Mouse (Mus musculus): ENCODE data around the gene Kcnmb2. TPM values are rescaled to one million over a fixed set of nuclear protein-coding genes. Genes with fewer than 3 reads are reported as not detected.

Gene Kcnmb2
- polyA plus RNA-seq, 1 experiment from 2014 or later = 2.4 TPM

DNA sequence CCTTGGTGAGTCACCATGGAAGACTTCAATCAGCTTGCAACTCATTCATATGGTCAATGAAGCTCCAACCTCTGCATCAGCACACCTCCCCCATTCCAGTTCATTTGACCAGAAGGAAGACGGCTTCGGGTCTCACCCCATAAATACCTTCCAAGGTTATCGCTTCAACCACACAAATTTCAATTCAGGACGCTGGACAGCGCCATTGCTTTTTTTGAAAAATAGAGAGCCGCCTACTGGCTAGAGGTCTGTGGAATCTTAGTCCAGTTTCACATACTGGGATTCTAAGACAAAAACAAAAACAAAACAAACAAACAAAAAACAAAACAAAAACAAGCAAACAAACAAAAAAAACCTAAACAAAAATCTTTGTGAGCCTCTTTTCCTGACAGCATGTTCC lies 39.2 kb downstream of the Kcnmb2 start:
- 15% methylated on average over 6 of the region's 6 CpGs for WGBS
- ATAC-seq (replicated peaks; ENCODE audit: low FRiP score) = no peak
- no peak overlapping the region for H3K27ac ChIP-seq

DNA sequence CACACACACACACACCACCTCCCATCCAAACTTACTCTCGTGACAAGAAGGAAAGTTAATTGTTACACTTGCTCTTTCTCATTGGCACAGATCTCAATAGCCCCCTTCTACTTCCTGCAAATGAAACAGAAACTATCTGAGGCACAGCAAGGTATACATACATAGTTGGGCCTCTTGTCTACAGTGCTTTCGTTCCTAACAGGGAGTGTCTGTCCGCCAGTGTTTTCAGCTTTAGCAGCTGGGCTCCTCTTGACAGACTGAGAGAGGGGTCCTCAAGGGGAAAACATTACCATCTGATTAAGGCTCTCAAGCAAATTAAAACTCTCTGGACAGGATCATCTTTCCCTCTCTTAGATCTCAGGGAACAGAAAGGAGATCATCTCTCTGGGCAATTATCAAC lies 51.9 kb downstream of the Kcnmb2 start:
- H3K9me3 ChIP-seq (replicated peaks) = no peaks in the 10 kb centered on the region
- no peak overlapping the region for H3K9ac ChIP-seq
- no peaks in the 10 kb centered on the region for H3K4me1 ChIP-seq
- ATAC-seq (replicated peaks; ENCODE audit: low FRiP score) = no peak
- WGBS = 44% methylated on average over 3 of the region's 3 CpGs
- no peaks in the 10 kb centered on the region for H3K36me3 ChIP-seq
- H3K27me3 ChIP-seq = no peaks in the 10 kb centered on the region
- no peak overlapping the region for H3K27ac ChIP-seq
- no peak overlapping the region for H3K4me2 ChIP-seq
- no peak overlapping the region for H3K4me3 ChIP-seq (replicated peaks)

More for the DNA sequence above, 39.2 kb downstream of the Kcnmb2 start:
- Histone ChIP-seq H3K4me3 (replicated peaks) (no peak overlapping the region), H3K36me3 (no peaks in the 10 kb centered on the region), H3K9ac (no peak overlapping the region), H3K27me3 (no peaks in the 10 kb centered on the region), H3K4me2 (no peak overlapping the region), H3K9me3 (replicated peaks) (no peaks in the 10 kb centered on the region), H3K4me1 (no peaks in the 10 kb centered on the region)

DNA sequence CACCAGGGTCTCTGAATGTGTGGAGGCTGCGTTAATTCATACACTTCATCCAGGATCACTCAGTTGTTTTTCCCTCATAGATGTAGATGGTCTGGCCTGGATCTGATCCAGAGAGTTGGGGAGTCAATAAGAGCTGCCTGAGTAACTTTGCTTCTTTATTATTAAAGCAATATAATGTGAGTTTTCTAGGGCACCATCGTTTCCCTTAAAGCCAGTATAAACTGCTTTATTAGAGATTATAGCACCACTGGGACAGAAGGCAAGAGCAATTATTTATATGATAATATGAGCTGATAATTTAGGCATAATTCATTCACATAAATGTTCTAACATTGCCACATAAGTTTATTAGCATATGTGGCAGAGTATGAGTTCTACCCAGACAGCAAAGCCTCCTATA lies 52.7 kb downstream of the Kcnmb2 start:
- H3K4me2 ChIP-seq = no peak overlapping the region
- WGBS = 76% methylated on average over 2 of the region's 2 CpGs
- ATAC-seq (replicated peaks; ENCODE audit: low FRiP score) = no peak

DNA sequence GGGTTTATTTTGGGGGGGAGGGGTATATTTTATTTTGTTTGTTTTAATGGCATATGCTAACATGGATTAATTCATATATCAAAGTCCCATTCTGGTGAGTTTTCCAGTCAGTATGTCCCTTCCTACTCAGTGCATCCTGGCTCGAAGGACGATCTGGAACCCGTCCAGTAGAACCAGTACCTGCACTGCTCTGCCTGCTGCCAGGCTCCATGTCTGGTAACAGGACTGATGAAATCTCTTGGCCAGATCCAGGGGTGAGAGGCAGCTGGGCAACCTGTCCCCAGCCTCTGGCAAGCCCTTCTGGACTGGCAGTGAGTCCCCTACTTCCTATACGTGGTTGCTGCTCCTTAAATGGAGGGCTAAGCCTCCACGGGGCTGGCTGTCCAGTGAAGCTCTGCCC lies 57.5 kb downstream of the Kcnmb2 start:
- ATAC-seq (replicated peaks; ENCODE audit: low FRiP score) = no peak
- Histone ChIP-seq H3K4me2 (no peak overlapping the region), H3K27me3 (no peaks in the 10 kb centered on the region), H3K9ac (no peak overlapping the region), H3K27ac (no peak overlapping the region), H3K36me3 (no peaks in the 10 kb centered on the region), H3K4me1 (no peaks in the 10 kb centered on the region), H3K9me3 (replicated peaks) (no peaks in the 10 kb centered on the region), H3K4me3 (replicated peaks) (no peak overlapping the region)
- WGBS = 64% methylated on average over 5 of the region's 5 CpGs

More for the DNA sequence above, 52.7 kb downstream of the Kcnmb2 start:
- Histone ChIP-seq H3K36me3 (no peaks in the 10 kb centered on the region), H3K9me3 (replicated peaks) (no peaks in the 10 kb centered on the region), H3K27me3 (no peaks in the 10 kb centered on the region), H3K27ac (no peak overlapping the region), H3K4me3 (replicated peaks) (no peak overlapping the region), H3K4me1 (no peaks in the 10 kb centered on the region), H3K9ac (no peak overlapping the region)

DNA sequence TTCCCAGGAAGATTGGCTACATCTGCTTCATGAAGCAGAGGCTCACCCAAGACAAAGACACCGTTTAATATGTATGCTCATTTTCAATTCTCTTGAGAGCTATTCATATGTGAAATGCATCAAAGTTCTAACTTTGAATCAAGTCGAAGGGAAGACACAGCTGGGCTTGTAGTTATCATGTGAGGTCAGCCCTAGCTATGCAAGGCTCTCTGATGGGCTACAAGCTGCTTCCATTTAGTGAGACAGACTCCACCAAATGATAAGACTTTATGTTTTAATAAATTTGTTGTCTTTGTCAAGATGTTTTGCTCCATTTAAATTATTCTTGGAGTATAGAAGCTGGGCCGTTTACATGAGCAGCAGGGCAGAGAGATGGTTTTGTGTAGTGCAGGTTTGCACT lies 58.9 kb downstream of the Kcnmb2 start:
- Histone ChIP-seq H3K4me3 (replicated peaks) (no peak overlapping the region), H3K4me2 (no peak overlapping the region), H3K9ac (no peak overlapping the region), H3K27me3 (no peaks in the 10 kb centered on the region), H3K4me1 (no peaks in the 10 kb centered on the region), H3K27ac (no peak overlapping the region), H3K36me3 (no peaks in the 10 kb centered on the region), H3K9me3 (replicated peaks) (no peaks in the 10 kb centered on the region)
- 82% methylated on average over 3 of the region's 3 CpGs for WGBS
- ATAC-seq (replicated peaks; ENCODE audit: low FRiP score) = no peak

DNA sequence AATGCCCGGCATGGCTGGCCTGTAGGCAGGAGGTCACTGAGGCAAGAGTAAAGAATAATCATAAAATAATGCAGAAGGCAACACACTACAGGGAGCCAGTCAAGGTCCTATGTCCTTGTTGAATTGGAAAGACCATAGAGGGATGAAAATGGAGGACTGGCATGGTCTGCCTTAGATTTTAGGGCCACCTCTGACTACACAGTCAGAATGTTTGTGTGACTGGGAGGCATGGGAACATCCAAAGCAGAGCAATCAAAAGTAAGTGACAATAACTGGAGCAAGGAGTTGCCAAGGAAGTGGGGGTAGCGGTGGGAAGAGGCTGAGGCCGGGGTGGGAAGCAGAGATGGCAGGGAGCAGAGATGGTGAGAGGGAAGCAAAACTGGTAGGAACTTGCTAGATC lies 60.8 kb downstream of the Kcnmb2 start:
- Histone ChIP-seq H3K4me1 (peaks cover 3% of the 10 kb centered on the region; the same call in 1 of the 2 replicates), H3K36me3 (no peaks in the 10 kb centered on the region), H3K9me3 (replicated peaks) (no peaks in the 10 kb centered on the region), H3K4me2 (no peak overlapping the region), H3K9ac (no peak overlapping the region), H3K27me3 (no peaks in the 10 kb centered on the region), H3K4me3 (replicated peaks) (no peak overlapping the region), H3K27ac (no peak overlapping the region)
- ATAC-seq (replicated peaks; ENCODE audit: low FRiP score) = no peak
- 91% methylated on average over 3 of the region's 3 CpGs for WGBS

DNA sequence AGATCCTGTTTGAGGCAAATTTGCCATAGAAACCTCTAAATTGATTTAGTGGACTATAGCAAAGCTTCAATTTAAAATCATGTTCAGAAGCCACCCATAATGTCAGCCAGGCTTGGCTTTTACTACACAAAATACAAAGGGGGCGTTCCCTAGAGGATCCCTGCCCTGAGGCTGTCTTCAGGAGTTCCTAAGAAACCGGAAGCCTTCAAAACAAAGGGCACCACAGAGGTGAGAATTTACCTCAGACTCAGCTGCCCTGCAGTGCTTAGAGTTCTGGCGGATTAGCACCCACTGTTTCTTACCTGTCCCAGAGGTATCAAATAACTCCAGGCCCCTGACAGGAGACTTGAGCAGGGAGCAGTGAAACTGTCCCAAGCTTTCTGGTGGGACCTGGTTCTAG lies 77.4 kb downstream of the Kcnmb2 start:
- 19% methylated on average over 3 of the region's 3 CpGs for WGBS
- H3K4me3 ChIP-seq (replicated peaks) = no peak overlapping the region
- H3K27me3 ChIP-seq = no peaks in the 10 kb centered on the region
- no peaks in the 10 kb centered on the region for H3K9me3 ChIP-seq (replicated peaks)
- no peak overlapping the region for H3K27ac ChIP-seq
- H3K4me2 ChIP-seq = no peak overlapping the region
- no peak overlapping the region for H3K9ac ChIP-seq
- H3K4me1 ChIP-seq = no peaks in the 10 kb centered on the region
- ATAC-seq (replicated peaks; ENCODE audit: low FRiP score) = no peak
- H3K36me3 ChIP-seq = no peaks in the 10 kb centered on the region

DNA sequence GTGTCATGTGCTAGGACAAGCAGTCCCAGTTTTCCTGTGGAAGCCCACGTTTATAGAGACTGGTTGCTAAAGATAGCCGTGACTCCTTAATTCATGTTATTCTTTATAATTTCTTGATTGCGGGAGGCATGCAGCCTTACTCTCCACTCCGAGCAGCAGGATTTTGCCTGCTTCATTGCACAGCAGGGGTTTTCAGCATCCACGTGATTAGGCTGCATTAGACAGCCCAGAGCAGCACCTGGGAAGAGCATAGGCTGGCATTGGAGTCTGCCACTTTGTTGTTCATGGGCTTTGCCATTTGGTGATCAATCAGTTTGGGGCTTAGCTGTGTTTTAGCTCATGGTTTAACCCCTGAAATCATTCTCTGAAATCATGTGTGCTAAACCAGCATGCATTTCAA lies 80.1 kb downstream of the Kcnmb2 start:
- Histone ChIP-seq H3K4me1 (no peaks in the 10 kb centered on the region), H3K4me3 (replicated peaks) (no peak overlapping the region), H3K9me3 (replicated peaks) (no peaks in the 10 kb centered on the region), H3K9ac (no peak overlapping the region), H3K36me3 (no peaks in the 10 kb centered on the region), H3K27ac (no peak overlapping the region), H3K27me3 (no peaks in the 10 kb centered on the region), H3K4me2 (no peak overlapping the region)
- ATAC-seq (replicated peaks; ENCODE audit: low FRiP score) = no peak
- WGBS = 59% methylated on average over 5 of the region's 5 CpGs

DNA sequence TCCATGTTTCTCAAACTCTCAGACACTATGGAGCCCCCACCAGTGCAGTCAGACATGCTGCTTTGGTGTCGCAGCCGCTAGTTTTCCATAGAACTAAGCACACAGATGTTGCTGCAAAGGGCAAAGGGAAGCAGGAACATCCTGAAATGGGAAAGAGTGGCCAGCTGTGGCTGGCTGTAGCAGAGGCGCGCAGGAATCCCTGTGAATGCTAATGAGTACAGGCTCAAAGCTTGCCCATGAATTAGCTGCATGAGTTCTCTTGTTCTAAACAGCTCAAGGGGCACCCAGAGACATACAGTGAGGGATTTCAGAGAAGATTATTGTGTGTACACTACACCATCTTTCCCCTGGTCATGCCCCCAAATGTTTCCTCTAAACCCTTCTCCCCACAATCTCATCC lies 82.8 kb downstream of the Kcnmb2 start:
- Histone ChIP-seq H3K4me3 (replicated peaks) (no peak overlapping the region), H3K9me3 (replicated peaks) (no peaks in the 10 kb centered on the region), H3K27ac (no peak overlapping the region), H3K27me3 (no peaks in the 10 kb centered on the region), H3K36me3 (no peaks in the 10 kb centered on the region), H3K4me2 (no peak overlapping the region), H3K9ac (no peak overlapping the region), H3K4me1 (no peaks in the 10 kb centered on the region)
- ATAC-seq (replicated peaks; ENCODE audit: low FRiP score) = no peak
- 81% methylated on average over 4 of the region's 4 CpGs for WGBS

DNA sequence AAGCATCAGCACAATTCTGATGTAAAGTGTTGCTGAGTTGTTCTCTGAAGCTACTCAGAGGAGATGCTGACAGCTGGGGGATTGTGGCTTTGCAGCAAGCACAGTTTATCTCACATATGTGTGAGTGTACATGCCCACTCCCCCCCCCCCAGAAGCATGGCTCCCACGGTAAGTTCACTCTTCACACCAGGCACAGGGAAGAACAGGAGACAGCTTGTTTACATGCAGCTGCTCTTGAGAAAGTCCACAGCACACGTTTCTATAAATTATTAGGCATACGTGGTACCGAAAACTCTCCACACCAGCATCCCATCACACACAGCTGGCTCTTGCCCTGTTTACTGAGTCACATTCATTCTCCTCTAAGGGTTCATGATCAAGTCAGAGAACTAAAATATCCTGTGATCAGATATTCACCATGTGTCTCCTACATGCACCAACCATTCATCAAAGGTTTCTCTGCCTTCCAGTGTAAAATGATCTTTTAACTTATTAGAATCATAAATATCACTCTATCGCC lies 89.3 kb downstream of the Kcnmb2 start:
- Histone ChIP-seq H3K36me3 (no peaks in the 10 kb centered on the region), H3K27me3 (no peaks in the 10 kb centered on the region), H3K4me2 (no peak overlapping the region), H3K27ac (no peak overlapping the region), H3K9ac (no peak overlapping the region), H3K9me3 (replicated peaks) (no peaks in the 10 kb centered on the region), H3K4me1 (no peaks in the 10 kb centered on the region), H3K4me3 (replicated peaks) (no peak overlapping the region)
- WGBS = 81% methylated on average over 5 of the region's 5 CpGs
- no peak for ATAC-seq (replicated peaks; ENCODE audit: low FRiP score)

DNA sequence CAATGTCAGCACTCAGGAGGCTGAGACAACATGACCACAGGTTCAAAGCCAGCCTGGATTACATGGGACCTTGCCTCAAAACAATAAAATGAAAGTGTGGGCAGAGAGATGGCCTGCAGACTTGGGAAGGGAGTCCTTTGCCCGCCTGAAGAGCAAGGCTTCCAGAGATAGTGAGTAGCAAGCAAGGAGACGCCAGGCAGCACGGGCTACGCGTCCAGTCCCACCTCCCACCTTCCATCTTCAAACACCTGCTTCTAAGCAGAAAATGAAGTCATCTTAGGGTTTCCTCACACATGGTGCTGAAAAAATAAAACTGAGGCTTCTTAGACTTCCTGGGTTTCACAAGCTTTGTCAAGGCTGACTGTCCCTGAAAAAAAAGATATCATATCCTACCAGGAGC lies 109.3 kb downstream of the Kcnmb2 start:
- Histone ChIP-seq H3K4me3 (replicated peaks) (no peak overlapping the region), H3K9me3 (replicated peaks) (no peaks in the 10 kb centered on the region), H3K36me3 (no peaks in the 10 kb centered on the region), H3K4me2 (no peak overlapping the region), H3K27ac (no peak overlapping the region), H3K4me1 (no peaks in the 10 kb centered on the region), H3K9ac (no peak overlapping the region), H3K27me3 (no peaks in the 10 kb centered on the region)
- WGBS = 91% methylated on average over 5 of the region's 5 CpGs
- no peak for ATAC-seq (replicated peaks; ENCODE audit: low FRiP score)

DNA sequence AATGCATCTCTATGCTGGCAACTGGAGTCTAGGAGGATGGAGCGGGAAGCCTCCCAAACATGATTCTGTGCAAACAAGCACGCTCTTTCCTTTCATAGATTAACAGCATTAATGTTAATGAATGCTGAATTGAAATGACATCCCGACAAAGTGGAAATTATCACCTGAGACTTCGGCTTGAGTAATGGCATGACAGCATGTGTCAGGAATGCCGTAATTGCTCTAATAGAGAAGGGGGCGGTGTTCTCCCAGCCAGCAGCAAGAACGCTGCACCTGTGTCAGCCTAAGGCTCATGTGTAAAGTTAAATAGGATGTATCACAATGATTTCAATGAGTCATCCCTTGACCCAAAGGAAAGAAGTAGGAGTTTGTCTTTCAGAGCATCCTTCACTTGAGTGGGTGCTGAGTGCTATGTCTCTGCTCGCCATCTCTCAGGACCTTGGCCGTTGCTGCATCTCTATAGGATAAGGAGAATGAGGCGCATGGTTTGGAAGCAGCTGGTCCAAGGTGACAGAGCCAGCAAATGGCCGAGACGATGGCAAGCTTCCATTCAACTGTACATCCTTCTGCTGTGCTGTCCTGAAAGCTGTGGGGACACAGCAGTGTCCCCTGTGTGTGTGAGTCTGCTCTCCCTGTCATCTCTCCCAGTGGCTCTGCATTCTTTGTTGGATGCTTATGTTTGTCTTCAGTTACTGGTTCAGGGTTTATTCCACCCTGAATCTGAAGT lies 110.1 kb downstream of the Kcnmb2 start:
- 89% methylated on average over 12 of the region's 12 CpGs for whole genome bisulfite sequencing
- Histone ChIP-seq H3K9me3 (replicated peaks) (no peaks in the 10 kb centered on the region), H3K4me2 (no peak overlapping the region), H3K27me3 (no peaks in the 10 kb centered on the region), H3K4me3 (replicated peaks) (no peak overlapping the region), H3K9ac (no peak overlapping the region), H3K36me3 (no peaks in the 10 kb centered on the region), H3K27ac (no peak overlapping the region), H3K4me1 (no peaks in the 10 kb centered on the region)
- no peak for ATAC-seq (replicated peaks; ENCODE audit: low FRiP score)

DNA sequence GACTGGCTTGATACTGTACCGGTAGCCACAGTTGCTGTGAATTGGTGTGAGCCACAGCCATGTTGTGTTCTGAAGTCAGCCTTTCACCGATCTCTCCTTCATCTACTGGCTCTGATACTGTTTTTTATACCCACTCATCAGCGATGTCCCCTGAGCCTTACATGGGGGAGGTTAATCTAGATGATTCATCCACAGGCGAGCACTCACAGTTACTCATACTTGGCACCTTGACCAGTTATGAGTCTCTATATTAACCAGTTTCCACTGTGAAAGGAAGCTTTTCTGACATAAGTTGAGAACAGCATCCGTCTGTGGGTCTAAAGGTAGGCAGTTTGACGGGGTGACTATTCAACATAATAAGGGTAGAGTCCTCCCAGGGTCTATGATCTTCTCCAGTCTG lies 118.7 kb downstream of the Kcnmb2 start:
- no peak overlapping the region for H3K4me3 ChIP-seq (replicated peaks)
- WGBS = 91% methylated on average over 6 of the region's 6 CpGs

More for the DNA sequence above, 118.7 kb downstream of the Kcnmb2 start:
- no peaks in the 10 kb centered on the region for H3K9me3 ChIP-seq (replicated peaks)
- no peaks in the 10 kb centered on the region for H3K4me1 ChIP-seq
- H3K27ac ChIP-seq = no peak overlapping the region
- H3K36me3 ChIP-seq = no peaks in the 10 kb centered on the region
- ATAC-seq (replicated peaks; ENCODE audit: low FRiP score) = no peak
- no peak overlapping the region for H3K4me2 ChIP-seq
- H3K9ac ChIP-seq = no peak overlapping the region
- H3K27me3 ChIP-seq = no peaks in the 10 kb centered on the region

All from kidney, embryonic 15.5 days (tissue).